Mouse (Mus musculus): ENCODE results near the gene Impdh1. TPM values are rescaled to one million over a fixed set of nuclear protein-coding genes. Genes with fewer than 3 reads are reported as not detected.

The Impdh1 gene
- 42.7 and 45.7 TPM in 2 replicates for polyA plus RNA-seq (2015; fragmentation: Nextera tagmentation; extraction: Ambion mirVana)

DNA sequence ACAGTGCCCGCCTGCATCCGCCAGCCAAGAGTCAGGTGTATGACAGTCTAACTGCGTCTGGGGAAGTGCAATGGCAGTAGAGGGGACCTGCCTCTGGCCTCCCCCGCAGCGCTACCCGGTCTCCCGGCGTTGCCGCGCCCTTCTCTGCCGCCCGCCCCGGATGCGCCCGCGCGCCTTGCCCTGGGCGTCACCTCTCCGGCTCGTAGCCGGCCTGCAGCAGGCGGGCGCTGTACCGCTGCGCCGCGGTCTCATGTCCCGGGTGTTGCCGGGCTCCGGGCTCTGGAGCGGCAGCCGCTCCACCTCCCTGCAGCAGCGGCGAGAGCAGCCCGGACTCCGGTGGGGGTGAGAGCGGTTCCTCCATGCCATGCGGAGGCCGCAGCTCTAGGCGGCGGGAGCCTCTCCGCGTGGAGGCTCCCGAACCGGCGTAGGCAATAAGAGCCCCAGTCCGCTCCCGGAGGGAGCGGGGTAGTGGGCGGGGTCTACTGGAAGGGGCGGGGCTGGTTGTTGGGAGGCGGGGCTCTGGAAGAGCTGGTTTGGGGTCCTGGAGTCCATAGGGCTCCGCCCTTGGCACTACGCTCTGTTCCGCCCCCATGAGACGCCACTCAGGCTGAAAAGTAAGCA lies at the start of gene Impdh1:
Impdh1 (minus strand) TSS at position 484 of the 621 bp plus-strand sequence.
- H3K9me3 ChIP-seq (ENCODE audit: control insufficient read depth, low read length) = no peaks in the 10 kb centered on the region
- H3K27ac ChIP-seq (ENCODE audit: low read length) = peak within 1 kb of the TSS; percentile 16
- under 1% methylated on average over 55 of the region's 56 CpGs for WGBS
- peak within 1 kb of the TSS; percentile 98 for H3K4me2 ChIP-seq (ENCODE audit: low read depth, low read length)
- H3K4me3 ChIP-seq (ENCODE audit: low read length) = peak within 1 kb of the TSS; percentile 58
- peak within 1 kb of the TSS; percentile 66 for H3K9ac ChIP-seq (ENCODE audit: low read length)
- H3K27me3 ChIP-seq (ENCODE audit: control insufficient read depth, insufficient read depth, low read depth, low read length) = peaks cover 6% of the 10 kb centered on the region; the same call in 1 of the 2 replicates
- H3K36me3 ChIP-seq (ENCODE audit: control insufficient read depth, insufficient read depth, low read length) = no peaks in the 10 kb centered on the region
- peak; percentile 83 for ATAC-seq (ENCODE audit: low read depth)
- peaks cover 31% of the 10 kb centered on the region for H3K4me1 ChIP-seq (replicated peaks; ENCODE audit: control insufficient read depth, insufficient read depth, low read length)

DNA sequence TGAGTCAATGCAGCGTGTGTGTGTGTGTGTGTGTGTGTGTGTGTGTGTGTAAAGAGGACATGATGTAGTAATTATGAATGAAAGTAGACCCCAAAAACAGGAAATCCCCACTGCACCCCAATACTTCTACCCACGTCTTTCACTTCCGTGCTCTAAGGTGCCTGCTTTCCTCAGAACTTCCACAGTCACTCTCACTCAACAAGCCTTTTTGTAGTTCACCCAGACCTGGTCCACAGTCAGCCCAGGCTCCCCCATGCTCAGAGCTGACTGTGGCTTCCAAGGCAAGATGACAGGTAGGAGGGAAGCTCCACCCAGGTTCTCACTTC lies 48.3 kb upstream of the Impdh1 start:
- Histone ChIP-seq H3K9me3 (ENCODE audit: control insufficient read depth, low read length) (no peaks in the 10 kb centered on the region), H3K4me3 (ENCODE audit: low read length) (no peak overlapping the region), H3K9ac (ENCODE audit: low read length) (no peak overlapping the region), H3K4me1 (replicated peaks; ENCODE audit: control insufficient read depth, insufficient read depth, low read length) (no peaks in the 10 kb centered on the region), H3K36me3 (ENCODE audit: control insufficient read depth, insufficient read depth, low read length) (no peaks in the 10 kb centered on the region), H3K27me3 (ENCODE audit: control insufficient read depth, insufficient read depth, low read depth, low read length) (no peaks in the 10 kb centered on the region), H3K4me2 (ENCODE audit: low read depth, low read length) (no peak overlapping the region), H3K27ac (ENCODE audit: low read length) (no peak overlapping the region)
- WGBS = 72% methylated on average over 3 of the region's 3 CpGs
- ATAC-seq (ENCODE audit: low read depth) = no peak

DNA sequence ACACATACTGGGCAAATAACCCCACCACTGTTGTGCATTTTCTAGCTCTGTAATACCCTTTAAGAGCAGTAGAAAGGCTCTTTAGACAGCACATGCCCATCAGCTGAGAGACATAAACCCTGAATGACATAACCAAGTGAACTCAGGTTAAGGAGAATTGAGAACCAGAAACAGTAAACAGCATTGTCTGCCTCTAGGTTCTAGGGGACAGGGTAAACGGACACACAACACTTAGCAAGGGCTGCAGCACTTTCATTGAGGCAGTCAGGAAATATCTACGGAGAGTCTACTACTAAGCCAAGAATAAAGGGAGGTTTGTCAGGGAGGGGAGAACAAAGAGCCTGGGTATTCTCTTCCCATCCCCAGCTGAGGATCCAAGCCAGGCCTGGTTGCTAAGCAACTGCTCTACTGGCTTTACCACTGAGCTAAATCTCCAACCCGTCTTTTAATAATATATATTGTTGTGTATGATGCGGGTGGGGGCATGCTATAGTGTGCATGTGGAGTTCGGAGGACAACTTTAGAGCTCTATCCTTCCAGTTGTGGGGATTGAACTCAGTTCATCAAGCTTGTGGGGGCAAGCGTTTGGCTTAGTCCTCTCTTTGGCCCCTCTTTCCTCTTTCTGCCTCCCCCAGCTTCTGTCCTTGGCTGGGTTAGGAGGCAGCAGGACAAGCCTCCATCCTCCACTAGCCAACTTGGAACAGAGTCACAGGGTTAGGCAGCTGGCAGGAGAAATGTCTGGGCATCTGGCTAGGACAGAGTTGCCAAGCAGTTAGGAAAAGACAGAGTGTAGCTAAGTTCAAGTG lies 47.7 kb upstream of the Impdh1 start:
- Histone ChIP-seq H3K36me3 (ENCODE audit: control insufficient read depth, insufficient read depth, low read length) (no peaks in the 10 kb centered on the region), H3K4me3 (ENCODE audit: low read length) (no peak overlapping the region), H3K9ac (ENCODE audit: low read length) (no peak overlapping the region), H3K27ac (ENCODE audit: low read length) (no peak overlapping the region), H3K27me3 (ENCODE audit: control insufficient read depth, insufficient read depth, low read depth, low read length) (no peaks in the 10 kb centered on the region), H3K9me3 (ENCODE audit: control insufficient read depth, low read length) (no peaks in the 10 kb centered on the region), H3K4me1 (replicated peaks; ENCODE audit: control insufficient read depth, insufficient read depth, low read length) (no peaks in the 10 kb centered on the region), H3K4me2 (ENCODE audit: low read depth, low read length) (no peak overlapping the region)
- WGBS = 62% methylated on average over 6 of the region's 6 CpGs
- peak; percentile 15; the same call in 1 of the 2 replicates for ATAC-seq (ENCODE audit: low read depth)

DNA sequence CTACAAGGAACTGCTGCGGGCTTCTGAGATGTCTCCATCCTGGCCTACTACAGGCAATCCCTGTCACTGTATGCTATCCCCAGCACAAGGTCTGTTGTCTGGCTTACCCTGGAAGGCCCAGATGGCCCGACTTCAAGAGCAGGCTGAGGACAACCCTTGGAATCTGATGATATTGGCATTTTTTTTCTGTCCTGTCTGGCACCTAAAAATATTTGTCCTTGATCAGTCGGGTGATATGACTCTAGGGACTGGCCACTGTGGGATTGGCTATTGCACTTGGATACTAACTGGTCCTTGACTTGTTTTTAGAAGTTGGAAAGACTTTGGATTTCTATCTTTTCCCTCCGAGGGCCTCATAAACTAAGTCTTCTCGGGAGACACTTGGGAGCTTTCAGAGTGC lies 45.7 kb upstream of the Impdh1 start:
- H3K4me1 ChIP-seq (replicated peaks; ENCODE audit: control insufficient read depth, insufficient read depth, low read length) = no peaks in the 10 kb centered on the region
- 71% methylated on average over 5 of the region's 5 CpGs for WGBS
- H3K27me3 ChIP-seq (ENCODE audit: control insufficient read depth, insufficient read depth, low read depth, low read length) = no peaks in the 10 kb centered on the region
- no peak for ATAC-seq (ENCODE audit: low read depth)
- no peak overlapping the region for H3K27ac ChIP-seq (ENCODE audit: low read length)
- no peak overlapping the region for H3K4me2 ChIP-seq (ENCODE audit: low read depth, low read length)
- H3K4me3 ChIP-seq (ENCODE audit: low read length) = no peak overlapping the region
- H3K9ac ChIP-seq (ENCODE audit: low read length) = no peak overlapping the region
- no peaks in the 10 kb centered on the region for H3K36me3 ChIP-seq (ENCODE audit: control insufficient read depth, insufficient read depth, low read length)
- H3K9me3 ChIP-seq (ENCODE audit: control insufficient read depth, low read length) = no peaks in the 10 kb centered on the region

DNA sequence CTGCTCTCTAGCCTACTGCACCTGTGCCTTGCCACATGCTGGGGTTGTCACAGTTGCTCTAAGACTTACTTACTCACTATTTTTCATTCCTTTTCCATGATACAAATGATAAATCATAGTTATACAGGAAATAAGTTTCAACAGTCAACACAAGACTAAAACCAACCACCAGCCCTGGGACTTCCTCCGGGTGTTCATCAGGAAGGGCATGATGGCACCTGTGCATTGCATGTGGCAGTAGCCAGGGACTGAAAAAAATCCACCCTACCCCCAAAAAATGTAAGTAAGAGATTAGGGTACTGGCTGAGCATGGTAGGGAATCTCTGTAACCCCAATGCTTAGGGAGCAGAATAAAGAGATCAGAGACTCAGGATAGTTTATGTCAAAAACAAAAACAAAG lies 43.3 kb upstream of the Impdh1 start:
- WGBS = 69% methylated on average over 1 of the region's 1 CpGs
- H3K36me3 ChIP-seq (ENCODE audit: control insufficient read depth, insufficient read depth, low read length) = no peaks in the 10 kb centered on the region
- H3K27me3 ChIP-seq (ENCODE audit: control insufficient read depth, insufficient read depth, low read depth, low read length) = no peaks in the 10 kb centered on the region

DNA sequence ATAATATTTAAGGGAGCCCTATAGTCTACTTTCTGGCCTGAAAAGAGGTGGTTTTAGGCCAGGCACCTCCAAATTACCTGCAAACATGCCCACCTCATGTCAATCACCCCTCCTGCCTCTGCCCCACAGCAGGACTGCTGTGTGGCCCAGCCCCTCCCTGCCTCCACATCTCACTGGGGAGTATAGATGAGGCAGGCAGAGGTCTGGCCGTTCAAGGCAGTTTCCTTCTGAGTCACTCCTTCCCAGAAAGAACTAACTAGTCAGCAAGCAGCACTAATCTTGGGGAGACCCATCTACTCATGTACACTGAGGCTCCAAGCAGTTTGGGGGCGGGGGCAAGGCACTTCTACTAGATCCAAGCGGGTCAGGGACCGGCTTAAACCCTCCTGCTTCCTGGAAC lies 30.9 kb upstream of the Impdh1 start:
- Histone ChIP-seq H3K9me3 (ENCODE audit: control insufficient read depth, low read length) (no peaks in the 10 kb centered on the region), H3K4me1 (replicated peaks; ENCODE audit: control insufficient read depth, insufficient read depth, low read length) (no peaks in the 10 kb centered on the region), H3K4me3 (ENCODE audit: low read length) (no peak overlapping the region), H3K36me3 (ENCODE audit: control insufficient read depth, insufficient read depth, low read length) (no peaks in the 10 kb centered on the region), H3K9ac (ENCODE audit: low read length) (no peak overlapping the region), H3K27ac (ENCODE audit: low read length) (no peak overlapping the region), H3K4me2 (ENCODE audit: low read depth, low read length) (no peak overlapping the region), H3K27me3 (ENCODE audit: control insufficient read depth, insufficient read depth, low read depth, low read length) (no peaks in the 10 kb centered on the region)
- WGBS = 53% methylated on average over 4 of the region's 4 CpGs
- ATAC-seq (ENCODE audit: low read depth) = no peak

More for the DNA sequence above, 43.3 kb upstream of the Impdh1 start:
- H3K4me3 ChIP-seq (ENCODE audit: low read length) = no peak overlapping the region
- H3K27ac ChIP-seq (ENCODE audit: low read length) = no peak overlapping the region
- no peak overlapping the region for H3K9ac ChIP-seq (ENCODE audit: low read length)
- no peaks in the 10 kb centered on the region for H3K4me1 ChIP-seq (replicated peaks; ENCODE audit: control insufficient read depth, insufficient read depth, low read length)
- no peak overlapping the region for H3K4me2 ChIP-seq (ENCODE audit: low read depth, low read length)
- no peak for ATAC-seq (ENCODE audit: low read depth)
- no peaks in the 10 kb centered on the region for H3K9me3 ChIP-seq (ENCODE audit: control insufficient read depth, low read length)

DNA sequence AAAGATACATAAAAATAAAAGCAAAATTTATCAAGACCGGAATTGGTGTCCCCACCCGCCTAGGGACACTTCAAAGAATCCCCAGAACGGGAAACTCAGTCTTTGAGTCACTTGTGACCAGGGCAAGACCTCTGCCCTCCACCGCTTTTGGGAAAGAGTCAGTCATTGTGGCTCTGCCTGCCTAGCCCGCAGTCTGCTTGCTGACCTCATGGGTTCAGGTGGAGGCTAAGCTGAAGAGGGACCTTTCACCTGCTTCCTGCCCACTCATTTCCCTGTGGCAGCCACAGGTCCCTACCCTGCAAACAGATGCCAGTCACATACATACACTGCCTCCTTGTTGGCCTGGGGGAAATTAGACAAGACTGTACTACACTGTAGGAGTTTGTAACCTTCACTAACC lies 30.4 kb upstream of the Impdh1 start:
- Histone ChIP-seq H3K36me3 (ENCODE audit: control insufficient read depth, insufficient read depth, low read length) (no peaks in the 10 kb centered on the region), H3K27ac (ENCODE audit: low read length) (no peak overlapping the region), H3K4me2 (ENCODE audit: low read depth, low read length) (no peak overlapping the region), H3K4me3 (ENCODE audit: low read length) (no peak overlapping the region), H3K9me3 (ENCODE audit: control insufficient read depth, low read length) (no peaks in the 10 kb centered on the region), H3K27me3 (ENCODE audit: control insufficient read depth, insufficient read depth, low read depth, low read length) (no peaks in the 10 kb centered on the region), H3K4me1 (replicated peaks; ENCODE audit: control insufficient read depth, insufficient read depth, low read length) (no peaks in the 10 kb centered on the region), H3K9ac (ENCODE audit: low read length) (no peak overlapping the region)
- 42% methylated on average over 5 of the region's 5 CpGs for WGBS
- ATAC-seq (ENCODE audit: low read depth) = no peak

DNA sequence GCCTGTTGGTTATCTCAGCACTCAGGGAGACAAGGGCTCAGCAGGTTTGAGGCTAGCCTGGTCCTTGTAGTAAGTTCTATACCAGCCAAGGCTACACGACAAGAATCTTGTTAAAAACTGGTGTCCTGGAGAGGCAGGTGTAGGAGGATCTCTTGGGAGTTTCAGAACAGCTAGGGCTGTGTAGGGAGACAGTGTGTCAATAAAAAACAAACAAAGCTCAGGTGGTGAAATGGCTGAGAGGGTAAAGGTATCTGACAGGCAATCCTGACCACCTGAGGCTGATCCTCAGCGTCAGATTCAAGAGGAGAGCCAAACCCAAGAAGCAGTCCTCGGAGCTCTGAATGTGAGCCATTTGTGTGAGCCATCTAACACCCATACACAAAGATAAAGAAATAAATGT lies 30.0 kb upstream of the Impdh1 start:
- WGBS = 61% methylated on average over 3 of the region's 3 CpGs

DNA sequence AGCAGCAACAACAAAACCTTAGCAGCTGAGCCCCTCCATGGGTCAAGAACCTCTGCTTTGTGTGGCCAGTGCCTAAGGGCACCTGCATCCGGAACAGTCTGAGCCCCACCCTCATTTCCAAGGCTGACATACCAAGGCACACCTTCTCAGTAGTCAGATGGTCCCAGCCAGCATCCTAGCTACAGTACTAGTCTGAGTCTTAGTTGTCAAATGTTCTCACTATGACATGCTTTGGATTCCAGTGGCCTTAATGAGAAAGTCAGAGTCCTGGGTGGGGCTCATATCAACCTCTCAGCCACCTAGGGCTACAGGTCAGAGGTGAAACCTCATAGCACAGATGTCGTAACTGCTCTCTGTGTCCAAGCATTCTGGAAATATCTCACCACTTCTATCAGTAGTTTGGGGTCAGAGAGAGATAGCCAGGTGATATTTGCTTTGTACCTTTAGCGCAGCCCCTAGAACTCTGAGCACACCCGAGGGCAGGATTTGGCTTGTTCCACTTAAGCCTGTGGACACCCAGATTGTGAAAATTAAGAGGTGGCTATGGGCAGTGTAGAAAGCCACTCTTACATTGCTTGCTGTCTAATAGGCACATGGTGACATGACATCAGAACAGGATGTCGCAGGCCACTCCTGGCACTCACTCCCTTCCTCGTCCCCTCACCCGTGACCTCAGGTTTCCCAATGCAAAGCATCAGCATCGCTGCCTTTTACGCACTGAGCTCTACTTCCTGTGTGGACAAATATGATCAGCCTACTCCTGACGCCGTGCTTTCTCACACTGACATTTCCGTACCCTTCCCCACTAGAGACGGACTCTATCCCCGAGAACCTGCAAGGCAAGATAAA lies 29.3 kb upstream of the Impdh1 start:
- Histone ChIP-seq H3K4me1 (replicated peaks; ENCODE audit: control insufficient read depth, insufficient read depth, low read length) (no peaks in the 10 kb centered on the region), H3K9ac (ENCODE audit: low read length) (no peak overlapping the region), H3K27ac (ENCODE audit: low read length) (no peak overlapping the region), H3K4me2 (ENCODE audit: low read depth, low read length) (no peak overlapping the region), H3K9me3 (ENCODE audit: control insufficient read depth, low read length) (no peaks in the 10 kb centered on the region), H3K36me3 (ENCODE audit: control insufficient read depth, insufficient read depth, low read length) (no peaks in the 10 kb centered on the region), H3K27me3 (ENCODE audit: control insufficient read depth, insufficient read depth, low read depth, low read length) (no peaks in the 10 kb centered on the region), H3K4me3 (ENCODE audit: low read length) (no peak overlapping the region)
- 36% methylated on average over 14 of the region's 14 CpGs for WGBS
- ATAC-seq (ENCODE audit: low read depth) = no peak

More for the DNA sequence above, 30.0 kb upstream of the Impdh1 start:
- Histone ChIP-seq H3K4me2 (ENCODE audit: low read depth, low read length) (no peak overlapping the region), H3K9ac (ENCODE audit: low read length) (no peak overlapping the region), H3K27me3 (ENCODE audit: control insufficient read depth, insufficient read depth, low read depth, low read length) (no peaks in the 10 kb centered on the region), H3K4me1 (replicated peaks; ENCODE audit: control insufficient read depth, insufficient read depth, low read length) (no peaks in the 10 kb centered on the region), H3K4me3 (ENCODE audit: low read length) (no peak overlapping the region), H3K27ac (ENCODE audit: low read length) (no peak overlapping the region), H3K9me3 (ENCODE audit: control insufficient read depth, low read length) (no peaks in the 10 kb centered on the region), H3K36me3 (ENCODE audit: control insufficient read depth, insufficient read depth, low read length) (no peaks in the 10 kb centered on the region)
- ATAC-seq (ENCODE audit: low read depth) = no peak

Data from lung, embryonic 16.5 days (tissue).